Mouse (Mus musculus) urinary bladder, postnatal 10 days (tissue): ENCODE measurements around the gene Ifi47.
A peak's percentile ranks its signal among the peaks of the same experiment; 100 is the strongest.

Experiments
- DNase-seq: peaks from one replicate; pipeline ENCODE4 v3.0.0; 2022; ENCODE audit warnings: low spot score

Ifi47 gene

DNA sequence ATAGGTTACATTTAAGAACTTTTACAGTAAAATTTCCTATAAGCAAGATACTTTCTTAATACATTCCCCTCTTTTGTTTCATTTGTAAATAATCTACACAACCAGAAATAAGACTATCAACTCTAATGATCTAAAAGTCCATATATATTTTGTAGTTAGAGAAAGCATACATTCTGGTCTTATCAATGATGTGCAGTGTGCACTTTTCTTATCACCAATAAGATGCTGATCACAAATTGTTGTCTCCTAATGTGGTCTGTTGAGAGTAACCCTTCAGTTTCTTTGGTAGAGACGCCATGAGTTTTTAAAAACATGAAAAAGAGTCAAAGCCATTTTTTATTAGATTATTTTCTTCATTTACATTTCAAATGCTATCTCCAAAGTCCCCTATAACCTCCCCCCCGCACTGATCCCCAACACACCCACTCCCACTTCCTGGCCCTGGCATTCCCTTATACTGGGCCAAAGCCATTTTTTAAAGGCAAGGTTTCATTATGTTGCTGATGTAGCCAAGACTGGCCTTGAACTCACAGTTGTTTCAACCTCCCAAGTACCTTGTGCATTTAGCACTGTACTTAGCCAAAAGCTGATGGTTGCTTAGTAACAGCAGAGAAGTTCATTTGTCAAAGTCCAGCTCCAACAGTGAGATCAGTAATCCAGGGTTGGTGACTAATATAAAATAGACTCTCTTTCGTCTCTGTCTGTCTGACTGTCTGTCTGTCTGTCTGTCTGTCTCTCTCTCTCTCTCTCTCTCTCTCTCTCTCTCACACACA lies 13.5 kb downstream of the Ifi47 start:
- DNase-seq: no peak

DNA sequence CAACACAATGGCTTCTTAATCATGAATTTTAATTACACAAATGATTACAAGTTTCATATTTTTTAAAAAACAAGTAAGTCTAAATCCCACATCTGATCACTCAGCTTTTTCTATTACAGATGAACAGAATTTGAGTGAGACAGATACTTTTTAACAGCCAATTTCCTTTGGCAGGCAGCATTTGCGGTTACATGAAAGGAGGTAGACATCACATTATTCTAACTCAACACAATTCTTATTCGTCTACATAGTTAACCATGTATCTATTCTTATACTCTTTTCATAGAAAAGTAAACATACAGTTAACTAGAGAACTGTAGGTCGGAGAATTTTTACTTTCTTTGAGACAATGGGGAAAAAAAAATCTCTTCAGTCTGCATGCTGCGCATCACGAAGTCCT lies 14.2 kb downstream of the Ifi47 start:
- no peak for DNase-seq

DNA sequence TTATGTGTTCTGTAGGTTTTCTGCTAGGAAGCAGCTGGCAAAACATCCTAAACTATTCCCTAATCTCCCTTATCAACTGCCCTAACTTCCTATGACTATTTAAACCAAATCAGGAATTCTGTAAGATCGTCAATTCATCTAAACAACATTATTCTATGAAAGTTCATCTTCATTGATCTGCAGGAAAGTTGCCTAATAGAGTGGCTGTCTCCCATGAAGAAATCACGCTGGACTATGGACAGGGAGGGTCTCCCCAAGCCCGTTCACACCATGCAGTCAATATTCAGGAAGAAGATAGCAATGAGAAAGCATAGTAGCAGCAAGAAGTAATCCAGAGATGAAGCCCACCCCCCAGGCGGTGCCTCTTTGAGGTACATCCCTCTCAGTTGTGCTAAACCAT lies 14.8 kb downstream of the Ifi47 start:
- no peak for DNase-seq

DNA sequence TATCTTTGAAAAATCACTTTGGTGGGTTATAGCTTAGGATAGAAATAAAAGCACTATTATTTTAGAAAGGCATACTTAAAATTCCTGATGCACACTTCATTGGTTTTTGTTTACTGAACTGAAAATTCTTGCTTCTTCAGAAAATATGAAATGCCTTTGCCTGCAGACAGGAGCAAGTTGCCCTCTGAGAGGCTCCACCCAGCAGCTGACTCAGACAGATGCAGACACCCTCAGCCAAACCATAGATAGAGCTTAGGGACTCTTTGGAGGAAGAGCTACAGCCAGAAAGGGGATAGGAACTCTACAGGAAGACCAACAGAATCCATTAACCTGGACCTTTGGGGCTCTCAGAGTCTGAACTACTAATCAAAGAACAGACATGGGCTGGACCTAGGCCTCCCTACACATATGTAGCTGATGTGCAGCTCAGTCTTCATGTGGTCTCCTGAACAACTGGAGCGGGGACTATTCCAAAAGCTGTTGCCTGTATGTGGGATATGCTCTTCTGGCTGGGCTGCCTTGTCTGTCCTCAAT lies 15.7 kb downstream of the Ifi47 start:
- no peak for DNase-seq

DNA sequence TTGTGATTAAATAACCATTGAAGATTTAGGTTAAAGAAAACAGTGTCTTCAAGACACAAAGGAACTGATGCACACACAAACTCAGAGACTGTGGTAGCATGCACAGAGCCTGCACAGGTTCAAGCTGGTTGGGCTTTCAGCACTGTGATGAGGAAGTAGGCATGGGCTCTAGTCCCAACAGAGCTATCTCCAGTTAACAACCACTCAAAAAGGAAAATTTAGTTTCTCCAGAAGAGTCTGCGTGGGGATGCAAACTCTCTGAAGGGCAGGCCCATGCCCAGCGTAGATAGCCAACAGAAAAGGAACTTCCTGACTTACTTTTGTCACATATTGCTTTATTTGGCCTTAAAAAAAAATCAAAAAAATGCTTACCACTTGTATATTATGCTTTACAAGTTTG lies 16.4 kb downstream of the Ifi47 start:
- no peak for DNase-seq

DNA sequence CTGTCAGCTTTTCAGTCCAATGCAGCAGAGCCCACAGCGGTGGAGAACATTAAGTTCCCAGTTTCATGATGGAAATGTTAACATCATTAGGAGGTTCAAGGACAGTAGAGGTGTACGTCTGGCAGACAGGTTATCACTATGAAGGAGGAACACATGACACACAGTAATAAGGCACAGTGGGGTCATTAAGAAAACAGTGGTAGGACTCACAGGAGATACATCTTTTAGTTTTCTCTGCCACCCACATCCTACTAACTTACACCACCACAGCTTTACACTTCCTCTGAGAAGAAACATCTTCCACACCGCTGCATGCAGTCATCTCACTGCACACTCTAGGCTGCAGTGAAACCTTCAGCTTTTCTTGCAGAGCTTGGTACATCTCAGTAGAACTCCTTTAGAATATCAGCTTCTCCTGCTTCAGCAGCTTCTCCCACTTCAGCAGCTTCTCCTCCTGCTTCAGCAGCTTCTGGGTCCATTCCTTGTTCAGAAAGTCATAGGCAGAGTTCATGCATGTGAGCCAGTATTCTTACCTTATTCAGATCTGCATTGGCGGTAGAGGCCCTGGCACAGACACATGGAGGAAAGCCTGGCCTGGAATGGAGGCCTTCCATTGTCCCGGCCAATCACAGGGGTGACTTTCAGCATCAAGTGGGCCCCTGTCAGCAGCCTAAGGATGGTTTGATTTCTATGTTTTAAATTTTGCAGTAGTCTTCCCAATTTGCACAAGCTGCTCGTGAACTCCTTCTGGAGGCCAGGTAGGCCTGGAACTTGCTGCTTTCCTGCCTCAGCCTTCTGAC lies 17.7 kb downstream of the Ifi47 start:
- no peak for DNase-seq

DNA sequence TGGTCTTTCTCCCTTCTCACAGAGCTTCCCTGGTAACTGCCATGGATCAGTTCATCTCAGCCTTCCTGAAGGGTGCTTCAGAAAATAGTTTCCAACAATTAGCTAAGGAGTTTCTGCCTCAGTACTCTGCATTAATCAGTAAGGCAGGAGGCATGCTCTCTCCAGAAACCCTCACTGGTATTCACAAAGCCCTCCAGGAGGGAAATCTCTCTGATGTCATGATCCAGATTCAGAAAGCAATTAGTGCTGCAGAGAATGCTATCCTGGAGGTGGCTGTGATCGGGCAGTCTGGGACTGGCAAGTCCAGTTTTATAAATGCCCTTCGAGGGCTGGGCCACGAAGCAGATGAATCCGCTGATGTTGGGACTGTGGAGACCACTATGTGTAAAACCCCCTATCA lies 19.0 kb downstream of the Ifi47 start:
- DNase-seq: no peak

DNA sequence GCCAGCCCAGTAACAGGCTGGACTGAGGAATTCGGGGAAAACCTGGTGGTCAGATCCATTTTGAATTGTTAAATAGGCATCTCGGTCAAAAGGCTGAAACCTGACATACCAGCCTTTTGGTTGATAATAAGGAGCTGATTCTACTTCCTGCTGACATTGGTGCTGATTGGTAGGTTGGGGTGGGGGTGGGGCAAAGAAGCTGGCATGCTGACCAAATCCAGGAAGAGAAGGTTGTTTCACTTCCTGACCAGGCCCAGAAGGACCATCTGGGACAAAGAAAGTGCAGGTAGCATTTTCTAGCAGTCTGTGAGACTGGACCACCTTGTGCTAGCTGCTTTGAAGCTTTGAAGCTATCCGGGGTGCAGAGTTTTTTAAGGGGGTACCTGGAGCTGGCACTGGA lies 24.0 kb downstream of the Ifi47 start:
- no peak for DNase-seq

DNA sequence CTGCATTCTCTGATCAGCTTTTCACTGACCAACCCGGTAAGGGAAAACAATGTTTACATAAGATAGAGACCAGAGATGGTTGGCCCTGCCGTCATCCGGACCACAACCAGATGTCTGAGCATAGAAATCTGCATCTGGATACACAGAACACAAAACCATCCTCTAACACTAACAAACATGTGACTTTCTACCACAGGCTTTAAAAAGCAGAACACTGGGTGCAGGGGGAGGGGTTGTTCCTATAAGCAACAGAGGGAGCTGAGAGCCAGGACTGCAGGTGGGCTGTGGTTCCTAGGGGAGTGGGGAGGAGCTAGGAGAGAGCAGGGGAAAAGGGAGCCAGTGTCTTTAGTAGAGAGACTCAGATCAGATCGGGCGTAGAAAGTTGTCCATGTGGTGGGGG lies 25.1 kb downstream of the Ifi47 start:
- no peak for DNase-seq

DNA sequence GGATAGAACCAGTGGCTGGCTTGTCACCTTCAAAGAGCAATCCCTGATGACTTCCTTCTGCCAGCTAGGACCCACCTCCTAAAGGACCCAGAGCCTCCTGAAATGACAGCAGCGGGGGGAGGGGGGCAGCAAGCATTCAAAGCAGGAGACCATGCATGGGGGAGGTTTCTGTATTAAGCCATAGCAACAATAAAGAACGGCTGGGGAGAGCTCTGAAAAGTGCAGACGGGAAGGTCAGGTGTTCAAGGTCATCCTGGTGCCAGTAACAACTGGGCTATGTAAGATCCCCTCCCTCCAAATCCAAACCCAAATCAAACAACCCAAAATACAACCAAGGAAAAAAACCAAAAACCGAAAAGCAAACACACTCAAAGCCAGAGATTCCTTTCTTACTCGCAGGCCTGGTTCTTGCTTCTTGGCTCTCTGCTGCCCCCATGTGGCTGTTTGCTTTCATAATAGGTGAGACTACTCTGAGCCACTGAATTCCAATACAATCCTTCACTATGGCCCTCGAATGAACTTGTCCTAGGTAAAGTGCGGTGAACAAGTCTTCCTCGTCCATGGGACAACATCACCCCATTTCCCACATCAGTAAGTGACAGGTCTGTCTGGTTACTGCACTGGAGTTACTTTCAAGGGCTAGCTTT lies 26.8 kb downstream of the Ifi47 start:
- DNase-seq: peak; percentile 67

DNA sequence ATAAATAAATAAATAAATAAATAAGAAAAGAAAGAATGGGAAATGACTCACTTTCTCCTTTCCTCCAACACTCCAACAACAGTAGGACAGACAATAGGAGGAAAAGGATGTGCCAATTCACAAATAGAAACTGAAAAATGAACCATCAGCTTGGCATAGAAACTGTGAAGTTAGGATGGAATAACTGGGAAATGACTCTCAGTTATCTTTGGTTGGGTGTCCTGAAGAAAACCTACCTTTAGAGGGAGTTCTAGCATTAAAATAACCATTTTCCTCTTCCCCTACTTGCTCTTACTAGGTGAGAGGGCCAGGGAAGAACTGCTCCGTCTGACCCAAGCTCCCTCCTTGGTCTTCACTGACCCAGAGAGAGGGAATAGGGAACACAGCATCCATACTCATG lies 29.4 kb downstream of the Ifi47 start:
- DNase-seq: no peak

DNA sequence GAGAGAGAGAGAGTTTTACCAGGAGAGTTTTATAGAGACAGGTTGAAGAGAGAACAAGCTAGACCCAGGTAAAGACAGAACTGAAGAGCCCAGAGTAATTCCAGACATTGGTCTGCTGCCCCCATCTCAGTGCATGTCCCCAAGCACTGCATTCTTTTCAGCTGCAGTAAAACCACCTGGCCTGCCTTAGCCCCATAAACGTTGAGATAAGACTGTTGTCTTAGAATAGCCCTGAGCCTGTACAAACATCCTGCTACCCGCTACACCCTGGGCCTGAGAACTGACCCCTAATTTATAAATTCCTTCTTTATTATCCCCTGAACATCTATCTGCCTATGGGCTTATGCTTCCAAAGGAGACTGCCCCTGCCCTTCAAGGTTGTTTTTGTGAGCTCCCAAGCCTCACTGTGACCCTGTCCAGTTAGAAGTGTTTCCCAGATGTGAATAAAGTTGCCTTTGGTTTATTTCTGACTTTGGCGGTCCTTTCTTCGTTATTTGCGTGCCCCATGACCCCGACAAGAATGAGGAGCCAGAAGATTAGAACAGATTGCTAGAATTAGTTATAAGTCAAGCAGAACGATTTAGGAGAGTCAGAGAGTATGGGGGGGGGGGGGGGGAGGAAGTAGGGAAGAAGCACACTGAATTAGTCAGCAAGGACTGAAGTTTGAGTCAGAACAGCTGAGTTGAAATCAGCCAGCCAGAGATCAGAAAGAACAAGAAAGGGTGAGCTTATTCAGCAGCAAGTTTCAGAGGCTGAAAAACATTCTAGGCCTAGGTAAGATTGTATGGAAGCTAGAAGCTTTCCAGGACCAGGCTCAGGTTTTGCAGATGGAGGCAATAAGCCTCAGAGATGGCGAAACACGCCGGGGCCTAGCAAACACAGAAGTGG lies 31.5 kb downstream of the Ifi47 start:
- DNase-seq: no peak

DNA sequence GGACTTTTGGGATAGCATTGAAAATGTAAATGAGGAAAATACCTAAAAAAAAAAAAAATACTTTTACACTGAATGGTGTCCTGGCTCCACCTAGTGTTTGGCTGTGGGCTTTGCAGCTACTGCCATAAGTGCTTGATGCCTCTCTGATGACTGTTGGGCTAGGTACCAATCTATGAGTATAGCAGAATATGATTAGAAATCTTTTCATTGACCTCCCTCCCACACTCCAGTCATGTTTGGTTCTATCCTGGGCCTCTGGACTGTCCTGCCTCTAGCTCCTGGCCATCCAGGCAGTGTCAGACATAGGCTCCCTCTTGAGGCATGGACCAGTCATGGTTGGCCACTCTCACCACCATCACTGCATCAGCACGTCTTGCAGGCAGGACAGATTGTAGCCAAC lies 32.4 kb downstream of the Ifi47 start:
- DNase-seq: no peak

DNA sequence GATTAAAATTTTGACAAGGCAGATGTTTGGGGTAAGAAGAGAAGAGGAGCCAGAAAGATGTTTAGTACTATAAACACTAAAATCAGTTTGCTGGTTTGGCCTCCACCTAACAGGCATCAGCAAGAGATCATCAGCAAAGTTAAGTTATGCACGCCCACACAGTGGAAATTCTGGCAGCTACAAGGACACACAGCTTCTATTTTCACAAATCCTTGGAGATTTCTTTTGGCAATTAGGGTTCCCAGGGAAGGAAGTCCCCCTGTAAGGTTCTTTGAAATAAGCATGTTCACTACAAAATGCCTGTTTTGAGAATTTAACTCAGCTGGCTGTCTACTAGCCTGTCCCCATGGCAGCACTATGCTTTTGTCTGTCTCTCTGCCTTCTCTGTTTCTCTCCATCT lies 34.6 kb downstream of the Ifi47 start:
- no peak for DNase-seq

DNA sequence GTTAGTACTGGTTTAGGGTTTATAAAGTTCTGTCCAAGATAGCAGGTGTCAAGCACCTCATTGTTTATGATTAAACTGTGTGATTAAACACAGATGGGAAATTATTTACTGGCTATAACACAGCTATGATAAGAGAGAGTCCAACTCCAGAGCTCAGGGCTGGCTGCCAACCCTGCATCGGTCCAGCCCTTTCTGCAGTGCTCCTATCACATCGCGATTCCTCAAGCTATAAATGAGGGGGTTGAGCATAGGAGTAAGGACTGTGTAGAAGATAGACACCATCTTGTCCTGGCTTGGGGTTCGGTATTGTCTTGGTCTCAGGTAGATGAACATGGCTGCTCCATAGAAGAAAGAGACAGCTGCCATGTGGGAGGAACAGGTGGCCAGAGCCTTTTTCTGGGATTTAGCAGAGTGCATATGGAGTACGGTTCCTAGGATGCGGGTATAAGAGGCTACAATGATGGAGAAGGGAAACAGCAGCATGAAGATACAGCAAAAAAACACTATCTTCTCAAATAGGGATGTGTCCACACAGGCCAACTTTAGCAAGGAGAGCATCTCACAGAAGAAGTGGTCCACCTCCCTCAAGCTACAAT lies 36.3 kb downstream of the Ifi47 start:
- DNase-seq: no peak

DNA sequence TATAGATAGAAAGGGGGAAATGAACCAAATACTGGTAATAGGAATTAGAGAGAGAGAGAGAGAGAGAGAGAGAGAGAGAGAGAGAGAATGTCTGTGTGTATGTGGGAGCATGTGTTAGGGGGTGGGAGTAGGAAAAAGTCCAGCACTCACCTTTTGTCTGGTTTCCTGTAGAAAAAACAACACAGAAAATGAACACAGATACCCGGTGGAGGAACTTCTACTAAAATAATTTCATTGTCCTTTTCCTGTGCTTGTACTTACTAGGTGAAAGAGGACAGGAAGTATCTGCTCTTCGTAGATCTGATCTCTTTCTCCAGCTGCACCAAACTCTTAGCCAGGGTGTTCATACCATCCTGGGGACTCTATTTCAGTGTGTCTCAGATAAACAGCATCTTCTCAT lies 37.8 kb downstream of the Ifi47 start:
- DNase-seq: no peak

DNA sequence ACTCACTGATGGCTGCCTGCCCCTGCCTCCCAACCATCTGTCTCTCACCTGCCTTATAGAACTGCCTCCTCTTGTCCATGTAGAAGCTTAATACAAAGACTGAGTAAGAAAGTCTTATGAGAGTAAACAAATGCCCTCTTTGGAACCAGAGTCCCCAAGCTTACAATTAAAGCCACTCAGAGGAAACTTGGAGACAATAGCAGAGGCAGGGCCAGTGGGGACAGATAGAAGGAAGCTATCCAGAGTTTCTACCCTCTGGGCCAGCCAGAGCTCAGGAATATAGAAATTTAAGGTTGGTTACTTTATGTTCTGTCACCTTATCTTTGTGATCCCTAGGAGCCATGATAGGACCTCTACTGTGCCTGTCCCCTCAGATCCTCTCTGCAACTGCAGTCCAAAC lies 38.4 kb downstream of the Ifi47 start, which contains the start of gene Olfr1396:
Olfr1396 (minus strand) TSS at position 101 of the 400 bp plus-strand sequence.
- DNase-seq: no peak

DNA sequence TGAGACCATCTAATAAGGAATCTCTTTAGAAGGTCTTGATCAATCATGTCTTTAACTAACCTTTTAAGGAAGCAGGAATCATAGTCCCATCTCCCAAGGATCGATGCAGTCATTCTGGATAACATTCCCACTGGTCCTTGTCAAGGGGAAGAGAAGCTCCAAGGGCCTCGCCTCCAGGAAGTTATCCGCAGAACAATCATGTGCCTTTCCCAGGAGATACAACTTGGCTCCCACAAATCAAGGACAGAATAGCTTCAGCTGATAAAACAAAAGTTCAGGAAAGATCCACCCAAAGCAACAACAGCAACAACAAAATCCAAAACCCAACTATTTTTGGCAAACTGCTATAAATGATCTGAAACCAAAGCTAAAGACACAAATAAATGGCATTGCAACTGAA lies 43.2 kb downstream of the Ifi47 start:
- DNase-seq: no peak

DNA sequence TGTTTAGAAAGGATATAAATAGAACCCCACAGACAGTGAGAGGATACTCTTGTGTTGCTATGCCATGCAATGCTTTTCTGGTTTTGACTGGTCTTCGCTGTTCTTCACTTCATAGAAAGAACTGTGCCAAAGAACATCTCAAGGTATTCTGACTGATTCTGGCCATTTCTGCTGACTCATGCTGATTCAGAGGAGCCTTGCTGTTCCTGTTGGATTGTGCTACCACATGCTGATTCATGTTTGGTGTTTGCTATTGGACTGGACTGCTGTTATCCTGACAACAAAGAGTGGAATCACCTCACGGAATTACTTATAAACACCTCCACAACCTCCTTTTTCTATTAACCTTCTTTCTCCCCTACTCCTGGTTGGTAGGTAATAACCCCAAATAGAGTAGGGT lies 47.8 kb downstream of the Ifi47 start:
- no peak for DNase-seq

DNA sequence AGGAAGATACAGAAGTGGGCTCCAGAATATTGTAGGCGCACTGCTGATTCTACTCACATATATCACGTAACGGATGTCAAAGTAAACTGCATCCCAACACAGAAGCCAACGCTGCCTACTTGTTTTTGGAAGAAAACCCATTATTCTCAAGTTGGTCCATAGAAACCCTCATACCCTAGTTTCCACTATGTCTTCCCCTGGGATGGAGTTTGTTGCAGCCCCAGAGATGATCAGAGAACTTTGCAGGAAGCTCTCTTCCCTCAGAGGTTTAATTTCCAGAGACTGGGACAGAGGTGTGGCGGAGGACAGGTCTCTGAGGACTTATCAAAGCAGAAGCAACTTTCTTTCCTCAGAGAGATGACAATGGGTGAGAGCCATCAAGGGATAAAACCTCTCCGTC lies 65.6 kb downstream of the Ifi47 start, which contains the start of gene Olfr1395:
Olfr1395 (plus strand) TSS at position 301 of the 400 bp plus-strand sequence.
- DNase-seq: no peak
